Comparison of ENCODE assay signal across 10 mouse cellular contexts in genomic region chrX:11752973-11753590, GRCm38 (mm10).
DNase-seq lines count a peak whose midpoint lies in the region; ATAC-seq and TF ChIP-seq lines count a peak whose summit lies in the region.
"Had no signal": no experiment of that assay in that cellular context is flagged by ENCODE, and none has a peak within 500 bp of the region (broad histone marks: within the 10 kb centered on the region; RNA-seq: fewer than 3 reads in every experiment).

No protein-coding gene starts in this region.

- no peaks in the 10 kb centered on the region for H3K4me1 ChIP-seq in kidney, postnatal 0 days (replicated peaks; ENCODE audit: insufficient read depth, low read length)
- H3K4me1 ChIP-seq in CH12.LX (ENCODE audit: control insufficient read depth in 1 of 2, insufficient read depth in 2 of 2): peaks cover 9 to 35% of the 10 kb centered on the region in 2 experiments; a peak in 3 of 4 replicates
- H3K4me1 ChIP-seq in cerebellum, adult 2 months (ENCODE audit: control insufficient read depth, insufficient read depth, low read length): no peaks in the 10 kb centered on the region
- no peaks in the 10 kb centered on the region for H3K4me1 ChIP-seq in kidney, embryonic 14.5 days (ENCODE audit: control insufficient read depth, insufficient read depth, low read length)
- H3K4me1 ChIP-seq: embryonic facial prominence, embryonic 13.5 days; limb, embryonic 15.5 days had no signal

- no peak; the same call in none of the 2 replicates for TF ChIP-seq RAD21 in CH12.LX (IDR thresholded peaks at IDR 0.05; ENCODE audit: low read depth, low read length)

- dilution Hi-C loops in CH12.LX (cut with MboI; ENCODE audit: extremely low pct_ligation_motif_present, extremely low pct_unique_long_range_greater_than_20kb, low sequenced_read_pairs): no loop called here

- TF ChIP-seq EP300 in CH12.LX (IDR thresholded peaks at IDR 0.05; ENCODE audit: low read length): peak; percentile 58; the same call in 1 of the 2 replicates

- no peak overlapping the region for H3K9ac ChIP-seq in kidney, postnatal 0 days (ENCODE audit: low read depth, low read length)
- peak overlapping the region; percentile 68 for H3K9ac ChIP-seq in CH12.LX (ENCODE audit: insufficient read depth, low read depth)
- H3K9ac ChIP-seq in kidney, embryonic 14.5 days (ENCODE audit: low read depth, low read length): no peak overlapping the region
- H3K9ac ChIP-seq: embryonic facial prominence, embryonic 13.5 days; limb, embryonic 15.5 days had no signal

- H3K9me3 ChIP-seq in kidney, postnatal 0 days (replicated peaks; ENCODE audit: low read length): no peaks in the 10 kb centered on the region
- no peaks in the 10 kb centered on the region for H3K9me3 ChIP-seq in CH12.LX (replicated peaks; ENCODE audit: low read length)
- no peaks in the 10 kb centered on the region for H3K9me3 ChIP-seq in kidney, embryonic 14.5 days (ENCODE audit: control insufficient read depth, low read length)
- H3K9me3 ChIP-seq: embryonic facial prominence, embryonic 13.5 days; limb, embryonic 15.5 days had no signal

- H3K4me2 ChIP-seq in kidney, postnatal 0 days (ENCODE audit: low read length): no peak overlapping the region
- peak overlapping the region; percentile 65 for H3K4me2 ChIP-seq in CH12.LX (ENCODE audit: insufficient read depth, low read depth, poor library complexity, severe bottlenecking)
- H3K4me2 ChIP-seq in kidney, embryonic 14.5 days (replicated peaks; ENCODE audit: low read depth, low read length): no peak overlapping the region
- H3K4me2 ChIP-seq: embryonic facial prominence, embryonic 13.5 days; limb, embryonic 15.5 days had no signal

- no peak overlapping the region for H3K27ac ChIP-seq in kidney, postnatal 0 days
- H3K27ac ChIP-seq in CH12.LX (ENCODE audit: insufficient read depth, low read depth): peak overlapping the region; percentile 70
- no peak overlapping the region for H3K27ac ChIP-seq in cerebellum, adult 2 months (ENCODE audit: insufficient read depth, low read length)
- no peak overlapping the region; the same call in 1 of the 2 replicates for H3K27ac ChIP-seq in kidney, embryonic 14.5 days (ENCODE audit: low read depth, low read length)
- H3K27ac ChIP-seq: embryonic facial prominence, embryonic 13.5 days; limb, embryonic 15.5 days had no signal

- in situ Hi-C loops in CH12.LX (cut with MboI; ENCODE audit: low pct_ligation_motif_present, low pct_unique_long_range_greater_than_20kb, low sequenced_read_pairs): loop anchor here (10.0 kb wide), 1 partner anchor 82 kb away; no protein-coding TSS in a partner anchor

- no peak for TF ChIP-seq POLR2A in CH12.LX (IDR thresholded peaks at IDR 0.05; ENCODE audit: low read depth, low read length)
- no peak for TF ChIP-seq POLR2A in brain, embryonic 14.5 days (IDR thresholded peaks at IDR 0.05; ENCODE audit: borderline replicate concordance, extremely low read depth, insufficient read depth, insufficient read length, poor library complexity, severe bottlenecking)
- no peak for TF ChIP-seq POLR2A in cerebellum, adult 2 months (IDR thresholded peaks at IDR 0.05; ENCODE audit: borderline replicate concordance, insufficient read depth, low read length)

- 31% methylated on average over 13 of the region's 13 CpGs for WGBS in kidney, postnatal 0 days
- 65% methylated on average over 13 of the region's 13 CpGs for WGBS in cerebellum, adult 2 months
- 29% methylated on average over 13 of the region's 13 CpGs for WGBS in kidney, embryonic 14.5 days

- no peak for ATAC-seq in kidney, postnatal 0 days (replicated peaks; ENCODE audit: low FRiP score, low read depth)
- peak; percentile 96 for ATAC-seq in megakaryocyte, adult 5-6 weeks (ENCODE audit: poor library complexity, severe bottlenecking)
- ATAC-seq in kidney, embryonic 14.5 days (ENCODE audit: low FRiP score, low TSS enrichment): no peak

- no peak overlapping the region for H3K4me3 ChIP-seq in kidney, postnatal 0 days (replicated peaks; ENCODE audit: low read depth, low read length)
- H3K4me3 ChIP-seq in CH12.LX (replicated peaks in 1 of 3; ENCODE audit: low read depth in 2 of 3, low read length in 2 of 3, poor library complexity in 1 of 3): peak overlapping the region in 1 of 3 experiments; percentile 20
- H3K4me3 ChIP-seq in cerebellum, adult 2 months (replicated peaks; ENCODE audit: insufficient read depth, low read depth, low read length): no peak overlapping the region
- H3K4me3 ChIP-seq in kidney, embryonic 14.5 days (ENCODE audit: low read length): no peak overlapping the region
- H3K4me3 ChIP-seq: embryonic facial prominence, embryonic 13.5 days; limb, embryonic 15.5 days had no signal

- H3K79me2 ChIP-seq in CH12.LX (replicated peaks; ENCODE audit: control insufficient read depth, extremely low read depth, insufficient read depth, poor library complexity, severe bottlenecking): no peaks in the 10 kb centered on the region

- peak; percentile 17 for DNase-seq in kidney, postnatal 0 days (ENCODE audit: low spot score)
- no peak for DNase-seq in kidney, adult 18-20 months
- DNase-seq in CH12.LX (ENCODE audit: extremely low read depth): peak; percentile 72
- DNase-seq in brain, embryonic 14.5 days (ENCODE audit: low read depth): peak; percentile 57
- DNase-seq in layer of hippocampus, postnatal 36 days: no peak
- no peak for DNase-seq in cerebellum, adult 2 months

- H3K36me3 ChIP-seq in kidney, postnatal 0 days (ENCODE audit: insufficient read depth, low read length): no peaks in the 10 kb centered on the region
- H3K36me3 ChIP-seq in CH12.LX (replicated peaks in 1 of 2; ENCODE audit: control insufficient read depth in 1 of 2, insufficient read depth in 1 of 2, low read length in 1 of 2): no peaks in the 10 kb centered on the region
- H3K36me3 ChIP-seq in kidney, embryonic 14.5 days (ENCODE audit: control insufficient read depth, insufficient read depth, low read length): no peaks in the 10 kb centered on the region
- H3K36me3 ChIP-seq: embryonic facial prominence, embryonic 13.5 days; limb, embryonic 15.5 days had no signal

- H3K27me3 ChIP-seq in kidney, postnatal 0 days (ENCODE audit: insufficient read depth, low read length): no peaks in the 10 kb centered on the region
- H3K27me3 ChIP-seq in CH12.LX (replicated peaks): no peaks in the 10 kb centered on the region
- H3K27me3 ChIP-seq in cerebellum, adult 2 months (ENCODE audit: control insufficient read depth, insufficient read depth, low read length): no peaks in the 10 kb centered on the region
- H3K27me3 ChIP-seq in kidney, embryonic 14.5 days (ENCODE audit: control insufficient read depth, insufficient read depth, low read length): no peaks in the 10 kb centered on the region

- TF ChIP-seq CTCF in kidney, postnatal 0 days (IDR thresholded peaks at IDR 0.05; ENCODE audit: low read depth): no peak
- no peak for TF ChIP-seq CTCF in CH12.LX (conservative IDR thresholded peaks at IDR 0.05 in 1 of 2, IDR thresholded peaks at IDR 0.05 in 1 of 2; ENCODE audit: low read depth in 2 of 2, low read length in 2 of 2)
- TF ChIP-seq CTCF in brain, embryonic 14.5 days (IDR thresholded peaks at IDR 0.05; ENCODE audit: borderline replicate concordance, extremely low read depth, insufficient read depth, insufficient read length): no peak
- TF ChIP-seq CTCF in cerebellum, adult 2 months (IDR thresholded peaks at IDR 0.05; ENCODE audit: borderline replicate concordance, insufficient read depth, low read depth, low read length): no peak

TF ChIP-seq in CH12.LX, 34 proteins besides CTCF, POLR2A, EP300 and RAD21:
- TF ChIP-seq IRF4 (IDR thresholded peaks at IDR 0.05; ENCODE audit: low read depth, low read length) (peak; percentile 21; the same call in 1 of the 2 replicates), TBP (conservative IDR thresholded peaks at IDR 0.05; ENCODE audit: low read depth, low read length) (no peak), ELF1 (IDR thresholded peaks at IDR 0.05; ENCODE audit: low read depth, low read length) (peak; percentile 61), RCOR1 (conservative IDR thresholded peaks at IDR 0.05; ENCODE audit: low read depth, low read length) (no peak), TCF12 (IDR thresholded peaks at IDR 0.05; ENCODE audit: low read depth, low read length) (peak; percentile 54; the same call in 1 of the 2 replicates), MEF2A (IDR thresholded peaks at IDR 0.05; ENCODE audit: borderline replicate concordance, low read depth, low read length) (peak; percentile 75), CHD1 (IDR thresholded peaks at IDR 0.05; ENCODE audit: low read depth, low read length) (no peak), MXI1 (IDR thresholded peaks at IDR 0.05; ENCODE audit: low read depth, low read length) (peak; percentile 80), MYC (IDR thresholded peaks at IDR 0.05; ENCODE audit: low read depth, low read length) (no peak), JUN (IDR thresholded peaks at IDR 0.05; ENCODE audit: insufficient read depth, low read depth, low read length) (no peak), MAX (IDR thresholded peaks at IDR 0.05; ENCODE audit: low read length) (no peak; the same call in 1 of the 2 replicates), MAFK (IDR thresholded peaks at IDR 0.05; ENCODE audit: insufficient replicate concordance, low read length) (no peak), GABPA (IDR thresholded peaks at IDR 0.05; ENCODE audit: insufficient replicate concordance, low read depth, low read length) (no peak), KAT2A (IDR thresholded peaks at IDR 0.05; ENCODE audit: insufficient replicate concordance, low read length) (no peak), USF2 (conservative IDR thresholded peaks at IDR 0.05; ENCODE audit: low read depth, low read length) (no peak), SMC3 (IDR thresholded peaks at IDR 0.05; ENCODE audit: low read depth, low read length) (peak; percentile 18), NRF1 (IDR thresholded peaks at IDR 0.05; ENCODE audit: low read depth, low read length) (no peak), ZKSCAN1 (IDR thresholded peaks at IDR 0.05; ENCODE audit: borderline replicate concordance, low read depth, low read length) (no peak), SIN3A (IDR thresholded peaks at IDR 0.05; ENCODE audit: low read length) (peak; percentile 72), ETS1 (conservative IDR thresholded peaks at IDR 0.05; ENCODE audit: low read depth, low read length) (peak; percentile 58), HCFC1 (IDR thresholded peaks at IDR 0.05; ENCODE audit: low read depth, low read length) (peak; percentile 35; the same call in 1 of the 2 replicates), BHLHE40 (IDR thresholded peaks at IDR 0.05; ENCODE audit: low read depth, low read length) (peak; percentile 61), CHD2 (IDR thresholded peaks at IDR 0.05; ENCODE audit: low read length) (peak; percentile 59; the same call in 1 of the 2 replicates), POLR2AphosphoS2 (IDR thresholded peaks at IDR 0.05; ENCODE audit: low read depth, low read length) (no peak)

Comparison
In these comparisons a context has a peak if more than half of its experiments do, and no peak if none do; other contexts are left out.
1. DNase-seq: peak in kidney, postnatal 0 days (single experiment), CH12.LX (single experiment) and brain, embryonic 14.5 days (single experiment); none in kidney, adult 18-20 months (single experiment), layer of hippocampus, postnatal 36 days (0 of 2) and cerebellum, adult 2 months (0 of 2).